Mouse (Mus musculus): ENCODE data around the gene Bahcc1. TPM values are rescaled to one million over a fixed set of nuclear protein-coding genes. Genes with fewer than 3 reads are reported as not detected.

Bahcc1 gene
- polyA plus RNA-seq, 1 experiment from 2014 or later: 2.2 TPM

- Histone ChIP-seq H3K27ac (peak overlapping the region; percentile 89), H3K4me3 (ENCODE audit: inconsistent target) (peak overlapping the region; percentile 55), H3K79me2 (ENCODE audit: inconsistent target) (no peaks in the 10 kb centered on the region; the same call in 1 of the 2 replicates), H3K36me3 (ENCODE audit: inconsistent target) (no peaks in the 10 kb centered on the region)
- WGBS (ENCODE audit: missing documents): 9% methylated on average over 42 of the region's 42 CpGs
These were observed 2.6 kb upstream of the Bahcc1 start for GRCm38 (mm10) chr11:120229861-120230751.

- H3K79me2 ChIP-seq (ENCODE audit: inconsistent target): peaks cover 7% of the 10 kb centered on the region
- no peaks in the 10 kb centered on the region for H3K36me3 ChIP-seq (ENCODE audit: inconsistent target)
- peak overlapping the region; percentile 89 for H3K27ac ChIP-seq
- under 1% methylated on average over 53 of the region's 58 CpGs for WGBS (ENCODE audit: missing documents)
- peak overlapping the region; percentile 55 for H3K4me3 ChIP-seq (ENCODE audit: inconsistent target)
These were observed 1.8 kb upstream of the Bahcc1 start for GRCm38 (mm10) chr11:120230841-120231370.

GRCm38 (mm10) chr11:120231379-120231778 is 1.4 kb upstream of the Bahcc1 start:
- Histone ChIP-seq H3K4me3 (ENCODE audit: inconsistent target) (peak overlapping the region; percentile 6; the same call in 1 of the 2 replicates), H3K36me3 (ENCODE audit: inconsistent target) (no peaks in the 10 kb centered on the region), H3K27ac (no peak overlapping the region), H3K79me2 (ENCODE audit: inconsistent target) (peaks cover 7% of the 10 kb centered on the region)
- under 1% methylated on average over 27 of the region's 27 CpGs for WGBS (ENCODE audit: missing documents)

GRCm38 (mm10) chr11:120233441-120234135 is 841 bp downstream of the Bahcc1 start:
- peak overlapping the region; percentile 78 for H3K27ac ChIP-seq
- H3K4me3 ChIP-seq (ENCODE audit: inconsistent target): peak overlapping the region; percentile 49
- WGBS (ENCODE audit: missing documents): 2% methylated on average over 50 of the region's 51 CpGs
- no peaks in the 10 kb centered on the region for H3K36me3 ChIP-seq (ENCODE audit: inconsistent target)
- H3K79me2 ChIP-seq (ENCODE audit: inconsistent target): peaks cover 12% of the 10 kb centered on the region

GRCm38 (mm10) chr11:120234136-120234775 is 1.5 kb downstream of the Bahcc1 start:
- Histone ChIP-seq H3K27ac (peak overlapping the region; percentile 78), H3K79me2 (ENCODE audit: inconsistent target) (peaks cover 17% of the 10 kb centered on the region), H3K36me3 (ENCODE audit: inconsistent target) (no peaks in the 10 kb centered on the region), H3K4me3 (ENCODE audit: inconsistent target) (peak overlapping the region; percentile 49)
- WGBS (ENCODE audit: missing documents): under 1% methylated on average over 52 of the region's 52 CpGs

- H3K4me3 ChIP-seq (ENCODE audit: inconsistent target): peak overlapping the region; percentile 49
- WGBS (ENCODE audit: missing documents): 2% methylated on average over 39 of the region's 39 CpGs
- no peaks in the 10 kb centered on the region for H3K36me3 ChIP-seq (ENCODE audit: inconsistent target)
- H3K79me2 ChIP-seq (ENCODE audit: inconsistent target): peaks cover 17% of the 10 kb centered on the region
- peak overlapping the region; percentile 78 for H3K27ac ChIP-seq
These were observed 2.0 kb downstream of the Bahcc1 start for GRCm38 (mm10) chr11:120234776-120235181.

GRCm38 (mm10) chr11:120235385-120236113 is 2.8 kb downstream of the Bahcc1 start:
- WGBS (ENCODE audit: missing documents): 9% methylated on average over 36 of the region's 40 CpGs
- H3K27ac ChIP-seq: peak overlapping the region; percentile 21; the same call in 1 of the 2 replicates
- H3K36me3 ChIP-seq (ENCODE audit: inconsistent target): no peaks in the 10 kb centered on the region
- H3K79me2 ChIP-seq (ENCODE audit: inconsistent target): peaks cover 17% of the 10 kb centered on the region
- peak overlapping the region; percentile 49 for H3K4me3 ChIP-seq (ENCODE audit: inconsistent target)

- Histone ChIP-seq H3K79me2 (ENCODE audit: inconsistent target) (peaks cover 17% of the 10 kb centered on the region), H3K4me3 (ENCODE audit: inconsistent target) (peak overlapping the region; percentile 49), H3K27ac (0 out of 2 replicates have a peak overlapping the region, but pooled peaks have one; percentile 24), H3K36me3 (ENCODE audit: inconsistent target) (no peaks in the 10 kb centered on the region)
- 3% methylated on average over 13 of the region's 13 CpGs for WGBS (ENCODE audit: missing documents)
These were observed 3.3 kb downstream of the Bahcc1 start for GRCm38 (mm10) chr11:120236114-120236437.

- H3K27ac ChIP-seq: 0 out of 2 replicates have a peak overlapping the region, but pooled peaks have one; percentile 24
- peak overlapping the region; percentile 49 for H3K4me3 ChIP-seq (ENCODE audit: inconsistent target)
- WGBS (ENCODE audit: missing documents): under 1% methylated on average over 87 of the region's 96 CpGs
- peaks cover 17% of the 10 kb centered on the region for H3K79me2 ChIP-seq (ENCODE audit: inconsistent target)
- H3K36me3 ChIP-seq (ENCODE audit: inconsistent target): no peaks in the 10 kb centered on the region
These were observed 3.9 kb downstream of the Bahcc1 start for GRCm38 (mm10) chr11:120236438-120237165.

- no peaks in the 10 kb centered on the region for H3K36me3 ChIP-seq (ENCODE audit: inconsistent target)
- H3K79me2 ChIP-seq (ENCODE audit: inconsistent target): peaks cover 17% of the 10 kb centered on the region
- H3K4me3 ChIP-seq (ENCODE audit: inconsistent target): peak overlapping the region; percentile 36
- peak overlapping the region; percentile 44 for H3K27ac ChIP-seq
- WGBS (ENCODE audit: missing documents): 1% methylated on average over 89 of the region's 89 CpGs
These were observed 4.7 kb downstream of the Bahcc1 start for GRCm38 (mm10) chr11:120237166-120238131.

- 51% methylated on average over 8 of the region's 8 CpGs for WGBS (ENCODE audit: missing documents)
- Histone ChIP-seq H3K36me3 (ENCODE audit: inconsistent target) (no peaks in the 10 kb centered on the region), H3K4me3 (ENCODE audit: inconsistent target) (peak overlapping the region; percentile 36; the same call in 1 of the 2 replicates), H3K79me2 (ENCODE audit: inconsistent target) (peaks cover 17% of the 10 kb centered on the region), H3K27ac (no peak overlapping the region)
These were observed 5.6 kb downstream of the Bahcc1 start for GRCm38 (mm10) chr11:120238306-120238705.

- Histone ChIP-seq H3K79me2 (ENCODE audit: inconsistent target) (peaks cover 17% of the 10 kb centered on the region), H3K36me3 (ENCODE audit: inconsistent target) (no peaks in the 10 kb centered on the region), H3K27ac (no peak overlapping the region), H3K4me3 (ENCODE audit: inconsistent target) (no peak overlapping the region)
- 53% methylated on average over 7 of the region's 8 CpGs for WGBS (ENCODE audit: missing documents)
These were observed 6.1 kb downstream of the Bahcc1 start for GRCm38 (mm10) chr11:120238751-120239359.
